Mouse (Mus musculus) CH12F3 (cell line): ENCODE data around the gene Pcsk2.

Source experiments
- in situ Hi-C: fragments of 300-500 bp; cut with MboI; formaldehyde crosslinking; loops from 2 replicates; pipeline ENCODE4 v1.14.3; 2020; ENCODE audit warnings: low sequenced_read_pairs

The Pcsk2 gene

DNA sequence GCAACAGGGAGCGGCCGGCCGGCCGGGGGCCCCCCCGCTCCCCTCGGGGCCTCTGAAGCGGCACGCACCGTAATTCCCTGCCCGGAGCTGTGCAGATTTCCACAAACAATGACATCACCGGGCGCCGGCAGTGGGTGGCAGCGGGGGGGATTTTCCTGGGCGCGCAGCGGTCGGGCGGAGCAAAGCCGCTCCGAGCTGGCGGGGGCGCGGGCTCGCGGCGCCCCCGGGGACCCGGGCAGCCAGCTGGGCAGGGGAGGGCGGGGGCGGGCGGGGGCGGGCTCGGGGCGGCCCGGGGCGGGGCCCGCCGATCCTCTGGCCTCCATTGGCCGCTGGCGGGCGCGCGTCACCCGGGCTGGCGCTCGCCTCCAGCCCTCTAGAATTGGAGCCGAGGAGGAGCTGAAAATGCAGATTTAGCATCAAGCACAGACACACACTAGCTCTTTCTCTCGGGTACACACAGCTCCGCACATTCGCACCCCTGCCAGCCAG lies at the start of gene Pcsk2:
Gene Pcsk2, plus strand, starts transcription at position 399 of the 489 bp plus-strand sequence.
- in situ Hi-C loops = no loop called here

DNA sequence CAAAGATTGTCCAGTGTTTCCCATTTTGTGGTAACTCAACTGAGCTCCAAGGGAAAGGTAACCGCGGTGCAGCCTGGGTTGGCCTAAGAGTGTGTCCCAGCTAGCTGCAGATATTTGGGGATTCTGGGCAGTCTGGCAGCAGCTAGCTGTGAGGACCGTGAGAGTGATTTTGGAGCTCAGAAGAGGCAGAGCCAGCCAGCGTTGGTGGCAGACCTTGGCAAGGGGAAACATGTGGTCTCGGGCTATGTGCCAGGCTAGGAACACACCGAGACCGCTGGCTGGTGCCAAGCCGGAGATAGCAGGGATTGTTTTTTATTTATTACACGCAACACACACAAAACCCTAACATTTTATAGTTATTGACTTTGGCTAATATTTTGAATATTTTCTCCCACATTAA lies 45.1 kb upstream of the Pcsk2 start:
- in situ Hi-C loops = no loop called here

DNA sequence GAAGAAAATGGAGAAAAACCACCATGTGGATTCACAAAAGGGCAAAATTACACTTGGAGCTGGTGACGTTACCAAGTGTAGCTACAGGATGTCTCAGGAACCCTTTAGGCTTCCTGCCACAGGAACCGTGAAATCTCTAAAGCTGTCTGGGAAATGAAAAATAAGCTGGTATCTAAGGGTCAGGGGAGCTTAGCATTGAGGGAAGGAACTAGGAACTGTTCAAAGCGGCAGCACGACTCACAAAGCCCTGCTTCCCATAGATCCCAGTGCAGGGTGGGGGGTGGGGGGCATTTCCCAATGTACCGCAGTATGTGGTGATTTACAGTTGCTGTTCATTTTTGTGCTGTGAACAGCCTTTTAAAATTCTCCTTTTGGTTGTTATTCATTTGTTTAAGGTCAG lies 44.2 kb upstream of the Pcsk2 start:
- in situ Hi-C loops = no loop called here

DNA sequence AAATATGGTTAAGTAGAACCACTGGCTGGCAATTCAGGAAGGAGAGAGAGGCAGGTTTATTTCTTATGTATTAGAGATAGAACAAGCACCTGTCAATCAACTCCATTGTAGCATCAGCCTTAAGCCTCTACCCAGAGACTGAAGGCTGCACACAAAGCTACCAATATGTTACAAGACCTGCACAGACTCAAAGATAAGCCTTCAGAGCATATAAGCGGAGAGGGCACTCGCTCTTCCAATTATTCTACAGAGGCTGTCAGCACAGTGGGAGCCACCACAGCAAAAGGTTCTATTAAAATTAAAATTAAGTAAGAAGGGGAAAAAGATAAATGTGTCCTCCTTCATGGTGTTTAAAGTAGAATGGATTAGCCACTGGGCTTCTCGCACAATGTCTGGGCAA lies 43.8 kb upstream of the Pcsk2 start:
- in situ Hi-C loops = no loop called here

DNA sequence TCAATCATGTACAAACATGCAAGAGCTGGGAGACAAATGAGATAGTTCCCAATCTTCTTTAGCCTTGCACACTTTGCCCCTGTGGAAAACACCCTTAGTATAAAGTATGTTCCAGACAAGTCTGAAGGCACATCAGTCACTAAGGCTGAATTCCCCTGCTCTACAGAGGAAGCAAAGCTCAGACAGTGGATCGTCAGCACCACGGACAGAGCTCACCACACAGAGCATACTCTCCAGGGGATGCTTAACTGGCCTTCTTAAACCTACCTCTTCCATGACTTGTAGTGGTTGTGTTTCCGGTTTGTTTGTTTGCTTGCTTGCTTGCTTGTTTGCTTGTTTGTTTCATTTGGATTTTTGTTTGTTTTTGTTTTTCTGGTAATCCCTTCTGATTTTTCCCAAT lies 9.5 kb upstream of the Pcsk2 start:
- in situ Hi-C loops = no loop called here

DNA sequence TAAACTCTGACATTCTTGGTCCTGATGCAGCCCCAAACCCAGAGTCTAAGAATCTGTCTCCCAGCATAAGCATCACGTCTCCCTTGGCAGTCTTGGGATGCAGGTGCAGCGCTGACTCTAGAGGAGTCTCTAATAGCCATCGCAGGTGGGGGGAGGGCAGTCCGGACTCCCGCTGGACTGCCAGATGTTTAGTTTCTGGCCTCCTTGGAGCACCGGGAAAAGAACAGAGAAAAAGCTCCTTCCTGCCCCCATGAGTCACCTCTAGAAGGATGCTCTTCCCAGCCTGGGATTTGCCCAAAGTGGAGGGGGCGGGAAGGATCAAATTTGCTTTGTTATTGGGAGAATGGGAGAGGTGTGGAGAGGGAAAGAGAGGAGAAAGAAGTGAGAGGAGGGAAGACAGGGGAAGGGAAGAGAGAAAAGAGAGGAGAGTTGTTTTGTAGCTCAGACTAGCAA lies 631 bp upstream of the Pcsk2 start:
- in situ Hi-C loops = no loop called here

DNA sequence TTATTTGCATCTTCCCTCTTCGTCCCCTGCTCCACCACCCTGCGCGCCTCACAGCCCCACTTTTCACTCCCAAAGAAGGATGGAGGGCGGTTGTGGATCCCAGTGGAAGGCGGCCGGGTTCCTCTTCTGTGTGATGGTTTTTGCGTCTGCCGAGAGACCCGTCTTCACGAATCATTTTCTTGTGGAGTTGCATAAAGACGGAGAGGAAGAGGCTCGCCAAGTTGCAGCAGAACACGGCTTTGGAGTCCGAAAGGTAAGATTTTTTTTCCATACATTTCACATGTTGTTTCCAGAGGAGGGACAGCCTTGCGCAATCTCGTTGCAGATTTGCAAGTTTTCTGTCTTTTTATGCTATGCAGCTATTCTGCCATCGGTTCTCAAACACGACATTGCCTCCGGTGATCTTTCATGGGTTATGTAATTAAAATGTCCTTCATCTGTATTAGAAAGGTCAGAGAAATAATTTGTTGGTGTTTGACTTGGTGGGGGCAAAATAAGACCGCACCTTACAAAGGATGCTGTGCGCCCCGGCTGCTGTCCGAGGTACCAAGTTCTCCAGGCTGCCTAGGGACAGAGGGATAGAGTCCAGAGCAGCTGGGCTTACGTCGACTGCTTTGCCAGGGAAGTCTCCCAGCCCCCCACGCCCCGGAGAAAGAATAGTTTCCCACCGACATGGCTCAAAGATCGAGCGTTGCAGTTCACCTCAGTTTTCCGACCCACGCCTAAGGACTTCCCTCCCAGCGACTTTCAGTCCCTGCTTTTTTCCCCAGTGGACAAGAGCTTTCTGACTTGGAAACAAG lies 656 bp downstream of the Pcsk2 start:
- in situ Hi-C loops = no loop called here

DNA sequence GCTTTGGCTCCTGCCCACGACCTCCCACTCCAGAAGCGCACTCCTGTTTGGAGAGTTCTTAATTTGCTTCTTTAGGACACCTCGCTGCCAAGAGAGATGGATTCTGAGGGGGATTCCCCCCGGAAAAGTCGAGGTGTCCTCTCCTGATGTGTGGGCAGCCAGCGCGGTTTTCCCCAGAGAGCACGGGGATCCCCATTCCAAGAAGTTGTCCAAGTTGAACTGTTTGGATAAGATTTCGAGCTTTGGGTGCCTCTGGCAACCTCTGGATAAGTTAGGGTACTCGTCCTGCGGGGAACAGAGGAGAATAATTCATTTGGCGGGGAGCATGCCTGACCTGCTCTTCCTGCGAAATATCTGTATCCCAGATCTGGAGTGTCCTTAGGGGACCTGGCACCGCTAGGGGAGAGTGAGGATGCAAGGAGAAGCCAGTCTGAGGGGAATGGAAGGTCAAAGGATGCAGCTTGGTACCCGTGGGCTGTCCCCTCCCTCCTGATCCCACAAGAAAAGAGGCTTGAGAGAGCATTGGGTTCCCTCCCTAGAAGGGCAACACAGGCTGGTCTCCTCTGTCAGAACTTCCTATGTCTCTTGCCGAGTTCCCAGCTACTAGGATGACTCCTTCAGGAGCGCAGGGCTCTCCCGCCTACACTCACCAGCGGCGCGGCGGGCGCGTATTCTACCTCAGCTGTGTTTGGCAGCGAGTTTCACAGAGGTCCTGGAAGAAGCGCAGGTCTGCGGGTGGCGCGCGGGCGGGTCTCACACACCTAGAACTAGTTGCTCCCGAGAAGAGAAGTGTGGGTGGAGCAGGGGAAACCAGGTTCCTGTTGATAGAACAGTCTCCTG lies 1.5 kb downstream of the Pcsk2 start:
- in situ Hi-C loops = no loop called here

DNA sequence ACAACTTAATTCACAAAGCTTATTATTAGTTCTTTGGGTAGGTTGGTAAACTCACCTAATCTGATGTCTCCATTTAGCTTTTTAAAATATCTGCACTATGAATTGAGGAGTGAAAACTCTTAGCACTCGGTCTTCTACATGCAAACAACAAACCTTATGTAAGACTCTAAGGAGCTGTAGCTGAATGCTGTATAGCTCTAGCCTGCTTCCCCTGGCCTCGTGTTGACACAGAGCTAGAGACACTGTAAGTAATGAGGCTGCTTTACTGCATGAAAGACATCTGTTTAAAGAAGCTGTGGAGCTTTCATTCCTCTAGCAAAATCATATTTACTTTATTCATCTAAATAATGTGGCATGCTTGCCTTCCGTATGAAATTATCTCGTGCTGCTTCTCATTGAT lies 14.4 kb downstream of the Pcsk2 start:
- in situ Hi-C loops = no loop called here

DNA sequence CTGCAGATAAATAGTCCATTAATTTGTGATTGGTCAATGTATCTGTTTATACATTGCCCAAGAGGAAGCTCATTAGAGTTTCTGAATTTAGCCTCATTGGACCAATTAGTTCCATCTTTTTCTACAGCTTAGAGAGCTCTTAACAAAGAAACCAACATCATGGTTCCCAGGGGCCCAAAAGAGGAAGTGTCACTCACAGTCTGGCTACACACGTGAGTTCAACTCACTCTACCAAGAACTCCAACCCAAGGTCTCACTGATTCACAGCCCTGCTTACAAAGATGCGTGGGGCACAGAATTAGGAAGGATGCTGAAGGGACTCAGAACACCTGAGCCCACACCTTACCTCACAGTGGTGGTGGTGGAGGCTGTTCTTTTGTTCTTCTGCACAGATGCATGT lies 19.1 kb downstream of the Pcsk2 start:
- in situ Hi-C loops = no loop called here

DNA sequence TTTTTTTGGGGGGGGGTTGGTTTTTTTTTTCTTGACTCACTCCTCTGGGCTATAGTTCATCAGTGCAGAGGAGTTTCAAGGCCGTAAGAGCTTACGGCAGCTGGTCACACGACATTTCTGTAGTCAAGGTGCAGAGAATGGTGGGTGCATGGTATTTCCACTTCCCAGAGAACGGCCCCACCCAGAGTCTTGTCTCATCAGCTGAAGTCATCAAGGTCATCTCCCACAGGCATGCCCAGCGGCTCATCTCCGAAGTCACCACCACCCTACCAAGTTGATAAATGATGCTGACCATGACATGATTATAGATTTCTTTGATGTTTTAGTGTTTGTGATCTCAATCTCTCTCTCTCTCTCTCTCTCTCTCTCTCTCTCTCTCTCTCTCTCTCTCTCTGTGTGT lies 20.0 kb downstream of the Pcsk2 start:
- in situ Hi-C loops = no loop called here

DNA sequence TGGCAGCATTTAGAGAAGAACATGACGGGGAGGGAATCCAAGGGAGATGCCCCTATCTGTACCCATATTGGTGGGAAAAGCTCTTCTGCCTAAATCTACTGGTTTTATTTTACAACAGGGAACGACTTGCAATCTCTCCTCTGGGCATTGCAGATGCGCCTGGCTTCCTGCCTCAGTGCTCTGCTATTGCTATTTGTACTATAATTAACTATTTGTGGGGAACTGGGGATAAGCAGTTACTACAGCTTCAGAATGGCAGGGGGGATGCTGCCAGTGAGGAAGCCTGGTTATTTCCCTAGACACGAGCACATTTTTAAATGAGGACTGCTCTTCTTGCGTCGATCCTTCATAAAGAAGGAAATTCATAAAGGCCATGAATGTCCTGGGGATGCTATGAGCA lies 39.4 kb downstream of the Pcsk2 start:
- in situ Hi-C loops = no loop called here

DNA sequence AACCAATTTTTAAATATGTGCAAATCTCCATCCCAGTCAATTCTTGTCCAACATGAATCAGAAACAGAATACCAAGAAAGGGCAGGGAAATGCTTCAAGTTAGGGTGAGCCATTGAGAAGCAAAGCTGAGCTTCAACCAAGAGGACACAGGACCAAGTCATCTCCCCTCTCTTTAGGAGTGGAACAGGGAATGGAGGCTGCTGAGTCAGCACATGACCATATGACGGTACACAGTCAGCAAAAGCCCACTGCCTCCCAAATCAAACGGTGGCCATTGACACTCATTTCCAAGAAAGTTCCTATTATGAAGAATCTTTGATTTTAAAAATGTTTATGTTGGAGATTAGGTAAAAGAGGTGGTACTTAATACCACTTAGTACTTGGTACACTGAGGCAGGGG lies 44.4 kb downstream of the Pcsk2 start:
- in situ Hi-C loops = no loop called here

DNA sequence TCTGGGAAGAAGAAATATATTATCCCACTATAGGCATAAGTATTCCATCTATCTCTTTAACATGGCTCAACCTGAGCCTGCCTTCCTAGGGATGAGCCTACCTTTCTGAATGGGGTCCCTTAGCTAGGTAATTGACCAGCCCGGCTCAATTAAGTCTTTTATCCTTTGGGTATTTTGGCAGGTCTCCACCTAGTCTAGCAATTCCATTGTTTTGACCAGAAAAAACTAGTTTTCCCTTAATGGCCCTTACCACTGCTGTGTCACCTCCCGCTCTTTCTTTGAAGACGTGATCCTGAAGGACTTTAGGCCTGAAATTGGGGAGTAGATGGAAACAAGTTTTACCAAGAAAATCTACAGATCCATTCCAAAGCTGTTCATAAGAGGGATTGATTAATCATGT lies 57.1 kb downstream of the Pcsk2 start:
- in situ Hi-C loops = no loop called here

DNA sequence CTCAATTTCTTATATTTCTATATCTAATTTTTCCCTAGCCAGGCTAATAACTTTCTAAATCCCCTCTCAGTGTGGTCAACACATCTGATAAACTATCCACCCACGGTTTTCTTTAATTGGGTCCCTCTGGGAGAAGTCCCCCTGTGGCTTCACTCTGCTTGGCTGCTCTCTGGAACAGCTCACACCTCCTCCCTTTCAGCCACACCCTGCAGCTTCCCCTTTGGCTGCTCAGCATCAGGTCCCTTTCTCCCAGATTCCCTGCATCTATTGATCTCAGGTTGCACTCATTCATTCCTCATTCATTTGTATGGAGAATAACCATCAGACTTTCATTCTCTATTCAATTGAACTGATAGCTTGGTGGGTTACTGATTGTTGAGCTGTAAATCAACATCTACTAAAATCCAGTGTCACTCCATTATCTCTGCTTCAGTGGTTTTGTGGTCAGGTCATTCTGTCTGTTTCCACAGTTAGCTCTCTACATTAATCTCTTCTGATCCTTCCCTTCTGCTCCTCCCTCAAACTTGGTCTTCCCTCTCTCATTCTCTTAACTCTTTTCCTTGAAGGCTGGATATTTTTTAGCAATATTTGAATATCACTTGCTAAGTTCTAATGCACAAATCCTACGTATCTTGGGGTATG lies 58.0 kb downstream of the Pcsk2 start:
- in situ Hi-C loops = no loop called here

DNA sequence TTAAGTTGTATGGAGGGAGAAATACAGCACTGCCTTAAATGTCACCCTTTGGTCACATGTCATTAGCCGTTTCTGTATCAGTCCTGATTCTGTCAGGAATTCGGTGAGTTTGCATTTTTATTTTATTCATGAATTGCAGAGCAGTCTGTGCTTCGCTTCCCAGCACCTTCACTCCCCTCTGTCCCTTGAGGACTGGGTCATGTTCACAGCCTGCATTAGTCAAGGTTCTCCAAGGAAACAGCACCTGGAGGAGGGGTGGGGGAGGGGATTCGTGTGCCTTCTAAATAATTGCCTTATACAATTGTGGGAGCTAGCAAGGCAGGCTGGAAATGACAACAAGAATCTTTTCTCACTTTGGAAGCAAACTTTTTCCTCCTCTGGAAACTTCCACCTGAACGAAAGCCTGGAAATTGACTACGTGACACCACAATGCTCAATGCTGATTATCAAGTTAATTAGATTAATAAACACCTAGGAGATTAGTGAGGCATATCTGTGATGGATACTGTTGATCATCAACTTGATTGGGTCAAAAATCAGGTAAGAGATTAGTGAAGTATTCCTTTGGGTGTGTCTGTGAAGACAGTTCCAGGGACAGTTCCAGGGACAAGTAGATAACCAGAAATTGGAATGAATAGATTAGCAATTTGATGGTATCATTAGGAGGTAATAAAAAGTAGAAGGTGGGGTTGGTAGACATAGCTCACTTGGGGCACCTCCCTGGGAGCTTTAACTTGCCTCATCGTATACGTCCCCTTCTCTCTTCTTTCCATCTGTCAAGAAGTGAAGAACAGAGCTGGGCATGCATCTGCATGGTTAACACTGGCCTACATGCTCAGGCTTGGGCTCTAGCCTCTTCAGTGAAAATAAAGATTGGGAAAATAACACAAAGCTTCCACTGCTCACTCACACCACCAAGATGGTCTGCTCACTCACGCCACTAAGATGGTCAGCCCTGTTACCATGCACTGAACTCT lies 64.7 kb downstream of the Pcsk2 start:
- in situ Hi-C loops = no loop called here

DNA sequence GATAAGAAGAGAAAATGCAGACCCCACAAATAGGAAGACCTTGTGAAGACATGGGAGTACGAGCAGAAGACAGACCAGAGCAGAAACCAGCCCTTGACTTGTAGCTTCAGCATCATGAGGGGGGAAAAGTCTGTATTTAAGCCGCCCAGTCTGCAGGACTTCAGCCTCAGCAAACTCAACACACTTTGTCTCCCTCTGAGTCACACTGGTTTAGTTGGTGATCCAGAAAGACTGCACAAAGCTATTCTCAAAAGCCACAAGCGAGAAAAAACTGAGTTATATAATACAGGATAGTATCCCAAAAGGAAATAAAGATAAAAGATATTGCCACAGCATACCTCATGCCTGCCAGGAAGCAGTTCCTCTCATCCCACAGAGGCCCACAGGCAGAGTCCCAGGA lies 67.5 kb downstream of the Pcsk2 start:
- in situ Hi-C loops = no loop called here

DNA sequence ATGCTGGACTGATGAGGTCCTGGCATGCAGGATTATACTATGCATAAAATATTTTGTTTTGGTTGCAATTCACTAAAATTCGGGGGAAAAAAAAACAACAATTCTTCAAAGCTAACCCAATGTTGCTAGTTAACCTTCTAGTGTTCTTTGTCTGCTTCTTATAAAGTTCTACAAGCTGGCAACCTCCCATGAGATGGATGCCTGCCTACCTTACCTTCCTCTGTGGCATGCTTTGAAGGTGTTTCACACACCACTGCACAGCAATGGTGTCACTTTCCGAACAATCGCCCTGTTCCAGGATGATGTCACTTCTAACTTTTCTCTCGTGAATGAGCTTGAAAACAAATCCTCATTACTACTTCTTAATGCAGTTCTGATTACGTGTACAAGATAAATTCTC lies 68.8 kb downstream of the Pcsk2 start:
- in situ Hi-C loops = no loop called here

DNA sequence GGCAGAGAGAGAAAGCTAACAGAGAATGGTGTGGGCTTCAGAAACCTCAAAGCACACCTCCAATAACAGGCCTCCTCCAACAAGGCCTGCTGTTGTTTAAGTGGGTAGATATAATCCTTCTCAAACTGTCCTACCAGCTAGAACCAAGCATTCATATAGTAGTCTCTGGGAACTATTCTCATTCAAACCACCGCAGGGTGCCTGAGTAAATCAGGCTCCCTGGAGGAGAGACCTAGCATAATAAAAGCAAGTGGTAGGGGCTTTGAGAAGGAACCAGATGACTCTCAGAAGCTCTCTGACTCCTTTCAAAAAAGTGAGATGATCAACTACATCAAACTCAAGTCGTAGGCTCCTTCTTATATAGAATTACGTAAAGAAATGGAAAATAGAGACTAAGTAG lies 75.0 kb downstream of the Pcsk2 start:
- in situ Hi-C loops = no loop called here

DNA sequence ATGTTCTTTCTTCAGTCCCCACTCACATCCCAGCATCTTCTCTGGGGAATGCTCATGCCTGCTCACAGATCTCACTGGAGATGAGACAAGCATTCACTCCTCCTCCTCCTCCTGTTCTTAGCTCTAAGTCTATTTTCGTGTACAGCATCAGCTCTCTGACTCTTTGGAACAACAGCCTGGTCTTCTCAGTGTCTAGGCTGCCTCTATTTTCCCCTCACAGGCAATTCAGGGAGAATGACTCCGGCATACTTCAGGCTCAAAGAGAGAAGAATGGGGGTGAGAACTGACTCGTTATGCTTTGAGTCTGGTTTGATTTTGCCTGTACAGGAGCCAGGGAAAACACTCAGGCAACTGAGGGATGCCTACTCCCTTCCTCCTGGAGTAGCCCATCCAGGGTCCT lies 78.0 kb downstream of the Pcsk2 start:
- in situ Hi-C loops = no loop called here
